8 mouse cellular contexts compared by ENCODE assay signal in the genomic region with DNA sequence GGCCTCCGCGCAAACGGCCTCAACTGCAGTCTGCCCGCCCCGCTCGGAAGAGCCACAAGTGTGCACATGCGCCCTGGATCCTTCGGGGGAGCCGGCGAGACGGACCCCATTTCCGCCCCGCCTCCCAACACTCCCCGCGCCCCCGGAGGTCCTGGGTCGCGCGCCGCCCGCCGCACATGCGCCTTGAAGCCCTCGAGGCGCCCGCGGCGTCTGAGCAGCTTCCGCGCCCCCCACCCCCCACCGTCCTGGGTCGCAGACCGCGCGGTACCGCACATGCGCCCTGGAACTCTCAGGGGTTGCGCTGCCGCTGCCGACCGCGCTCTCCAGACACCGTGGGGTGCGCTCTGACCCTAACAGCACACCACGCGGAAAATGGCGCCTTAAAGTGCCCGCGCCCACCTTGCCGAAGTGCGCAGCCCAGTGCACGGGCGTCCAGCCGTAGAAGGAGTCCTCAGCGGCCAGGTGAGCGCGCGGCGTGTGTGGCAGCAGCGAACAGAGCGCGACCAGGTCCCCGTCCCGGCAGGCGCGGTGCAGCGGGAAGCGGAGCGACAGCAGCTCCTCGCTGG. TPM values are rescaled to one million over a fixed set of nuclear protein-coding genes. Genes with fewer than 3 reads are reported as not detected.
A peak's percentile ranks its signal among the peaks of the same experiment; 100 is the strongest.
DNase-seq lines count a peak whose midpoint lies in the region; ATAC-seq lines count a peak whose summit lies in the region.

No protein-coding gene starts in this region.

- H3K36me3 ChIP-seq in hindbrain, embryonic 12.5 days: peaks cover 24% of the 10 kb centered on the region

- H3K4me3 ChIP-seq in hindbrain, embryonic 12.5 days: peak overlapping the region; percentile 90

- peak overlapping the region; percentile 96 for H3K9ac ChIP-seq in hindbrain, embryonic 12.5 days

- H3K4me1 ChIP-seq in hindbrain, embryonic 12.5 days: peaks cover 33% of the 10 kb centered on the region

- peak overlapping the region; percentile 91 for H3K4me2 ChIP-seq in hindbrain, embryonic 12.5 days (replicated peaks)

- under 1% methylated on average over 69 of the region's 70 CpGs for WGBS in hindbrain, embryonic 12.5 days

- no peaks in the 10 kb centered on the region for H3K9me3 ChIP-seq in hindbrain, embryonic 12.5 days (replicated peaks)

- peak; percentile 92 for DNase-seq in R1 (ENCODE audit: low read depth, low spot score)
- peak; percentile 83 for DNase-seq in cerebellum, adult 9-11 months
- DNase-seq in frontal cortex, postnatal 10 days (ENCODE audit: low spot score in 2 of 2): peak; percentile 84 to 89
- peak; percentile 87 to 88 for DNase-seq in layer of hippocampus, postnatal 36 days
- DNase-seq in lung, postnatal 25 days (ENCODE audit: low spot score): peak; percentile 87
- DNase-seq in retina, postnatal 1 day: peak; percentile 97
- peak; percentile 97 for DNase-seq in thymus, postnatal 4 days

- peak overlapping the region; percentile 99 for H3K27ac ChIP-seq in hindbrain, embryonic 12.5 days

- H3K27me3 ChIP-seq in hindbrain, embryonic 12.5 days: no peaks in the 10 kb centered on the region

- ATAC-seq in hindbrain, embryonic 12.5 days (ENCODE audit: low FRiP score): peak; percentile 88

RNA-seq across cellular contexts. Expression of a gene that starts 0.5 kb away (rescaled TPM):
- 99.9 and 110 TPM in 2 replicates for polyA plus RNA-seq in hindbrain, embryonic 12.5 days (2016; fragmentation: Nextera tagmentation; extraction: Ambion mirVana)
- total RNA-seq in layer of hippocampus, postnatal 36 days (2021): 10 to 100 TPM; 64.3 to 77.6 TPM

Comparison
In these comparisons a context has a peak if more than half of its experiments do, and no peak if none do; other contexts are left out.
1. Peak in every context shown above with its lines: DNase-seq, ATAC-seq, H3K4me3 ChIP-seq and H3K27ac ChIP-seq.